Mouse (Mus musculus): ENCODE results near the gene Krt14. TPM values are rescaled to one million over a fixed set of nuclear protein-coding genes. Genes with fewer than 3 reads are reported as not detected.

Gene Krt14
- polyA plus RNA-seq (2014; fragmentation: Illumina TruSeq; extraction: RNeasy Lipid Tissue Mini Kit (QIAGEN cat#74804)) = not detected

GRCm38 (mm10) chr11:100207498-100207897, at the start of gene Krt14:
TSS of gene Krt14 (minus strand) at chr11:100207548.

GRCm38 (mm10) chr11:100248852-100249465, 41.6 kb upstream of the Krt14 start, which contains the start of gene Krt16:
TSS of gene Krt16 (minus strand) at chr11:100248902.

GRCm38 (mm10) chr11:100192992-100193391, 14.4 kb downstream of the Krt14 start, which contains the start of gene Krt9:
TSS of gene Krt9 (minus strand) at chr11:100193246.

Other genes starting within 250 kb of the Krt14 start
- not detected for gene Krtap29-1, start 228.5 kb downstream of the Krt14 start, polyA plus RNA-seq (2014; fragmentation: Illumina TruSeq; extraction: RNeasy Lipid Tissue Mini Kit (QIAGEN cat#74804))
- not detected for gene Krtap16-1, start 221.0 kb downstream of the Krt14 start, polyA plus RNA-seq (2014; fragmentation: Illumina TruSeq; extraction: RNeasy Lipid Tissue Mini Kit (QIAGEN cat#74804))
- not detected for gene Krtap17-1, start 213.6 kb downstream of the Krt14 start, polyA plus RNA-seq (2014; fragmentation: Illumina TruSeq; extraction: RNeasy Lipid Tissue Mini Kit (QIAGEN cat#74804))
- not detected for gene Krt33a, start 191.3 kb downstream of the Krt14 start, polyA plus RNA-seq (2014; fragmentation: Illumina TruSeq; extraction: RNeasy Lipid Tissue Mini Kit (QIAGEN cat#74804))
- gene Krt33b, start 177.7 kb downstream of the Krt14 start, polyA plus RNA-seq (2014; fragmentation: Illumina TruSeq; extraction: RNeasy Lipid Tissue Mini Kit (QIAGEN cat#74804)) = not detected
- not detected for gene Krt34, start 166.0 kb downstream of the Krt14 start, polyA plus RNA-seq (2014; fragmentation: Illumina TruSeq; extraction: RNeasy Lipid Tissue Mini Kit (QIAGEN cat#74804))
- gene Krt31, start 157.0 kb downstream of the Krt14 start, polyA plus RNA-seq (2014; fragmentation: Illumina TruSeq; extraction: RNeasy Lipid Tissue Mini Kit (QIAGEN cat#74804)) = not detected
- not detected for gene Krt32, start 119.3 kb downstream of the Krt14 start, polyA plus RNA-seq (2014; fragmentation: Illumina TruSeq; extraction: RNeasy Lipid Tissue Mini Kit (QIAGEN cat#74804))
- gene Krt35, start 111.3 kb downstream of the Krt14 start, polyA plus RNA-seq (2014; fragmentation: Illumina TruSeq; extraction: RNeasy Lipid Tissue Mini Kit (QIAGEN cat#74804)) = not detected
- gene Krt36, start 101.9 kb downstream of the Krt14 start, polyA plus RNA-seq (2014; fragmentation: Illumina TruSeq; extraction: RNeasy Lipid Tissue Mini Kit (QIAGEN cat#74804)) = not detected
- not detected for gene Krt13, start 86.0 kb downstream of the Krt14 start, polyA plus RNA-seq (2014; fragmentation: Illumina TruSeq; extraction: RNeasy Lipid Tissue Mini Kit (QIAGEN cat#74804))
- not detected for gene Krt15, start 71.6 kb downstream of the Krt14 start, polyA plus RNA-seq (2014; fragmentation: Illumina TruSeq; extraction: RNeasy Lipid Tissue Mini Kit (QIAGEN cat#74804))
- 5.7 TPM for gene Krt19, start 58.9 kb downstream of the Krt14 start, polyA plus RNA-seq (2014; fragmentation: Illumina TruSeq; extraction: RNeasy Lipid Tissue Mini Kit (QIAGEN cat#74804))
- not detected for gene Krt9, start 14.3 kb downstream of the Krt14 start, polyA plus RNA-seq (2014; fragmentation: Illumina TruSeq; extraction: RNeasy Lipid Tissue Mini Kit (QIAGEN cat#74804))
- not detected for gene Krt16, start 41.4 kb upstream of the Krt14 start, polyA plus RNA-seq (2014; fragmentation: Illumina TruSeq; extraction: RNeasy Lipid Tissue Mini Kit (QIAGEN cat#74804))
- gene Krt17, start 53.5 kb upstream of the Krt14 start, polyA plus RNA-seq (2014; fragmentation: Illumina TruSeq; extraction: RNeasy Lipid Tissue Mini Kit (QIAGEN cat#74804)) = not detected
- gene Krt42, start 62.3 kb upstream of the Krt14 start, polyA plus RNA-seq (2014; fragmentation: Illumina TruSeq; extraction: RNeasy Lipid Tissue Mini Kit (QIAGEN cat#74804)) = not detected
- 1,574 TPM for gene Eif1, start 112.3 kb upstream of the Krt14 start, polyA plus RNA-seq (2014; fragmentation: Illumina TruSeq; extraction: RNeasy Lipid Tissue Mini Kit (QIAGEN cat#74804))
- not detected for gene Gast, start 126.9 kb upstream of the Krt14 start, polyA plus RNA-seq (2014; fragmentation: Illumina TruSeq; extraction: RNeasy Lipid Tissue Mini Kit (QIAGEN cat#74804))
- 0.48 TPM for gene Hap1, start 148.6 kb upstream of the Krt14 start, polyA plus RNA-seq (2014; fragmentation: Illumina TruSeq; extraction: RNeasy Lipid Tissue Mini Kit (QIAGEN cat#74804))
- gene Jup, start 190.2 kb upstream of the Krt14 start, polyA plus RNA-seq (2014; fragmentation: Illumina TruSeq; extraction: RNeasy Lipid Tissue Mini Kit (QIAGEN cat#74804)) = 1.7 TPM
- gene P3h4, start 207.3 kb upstream of the Krt14 start, polyA plus RNA-seq (2014; fragmentation: Illumina TruSeq; extraction: RNeasy Lipid Tissue Mini Kit (QIAGEN cat#74804)) = 5.7 TPM
- gene Fkbp10, start 208.1 kb upstream of the Krt14 start, polyA plus RNA-seq (2014; fragmentation: Illumina TruSeq; extraction: RNeasy Lipid Tissue Mini Kit (QIAGEN cat#74804)) = 6.8 TPM
- gene Nt5c3b, start 234.3 kb upstream of the Krt14 start, polyA plus RNA-seq (2014; fragmentation: Illumina TruSeq; extraction: RNeasy Lipid Tissue Mini Kit (QIAGEN cat#74804)) = 46.1 TPM
- 0.46 TPM for gene Klhl10, start 234.4 kb upstream of the Krt14 start, polyA plus RNA-seq (2014; fragmentation: Illumina TruSeq; extraction: RNeasy Lipid Tissue Mini Kit (QIAGEN cat#74804))